Mouse (Mus musculus) testis, adult 2 months (tissue): ENCODE measurements around the gene Mzt1. TPM values are rescaled to one million over a fixed set of nuclear protein-coding genes. Genes with fewer than 3 reads are reported as not detected.

Experiments
- H3K27ac ChIP-seq: fragments of 200-500 bp; 2 replicates; pipeline ENCODE4 v1.5.1; 2012; ENCODE audit warnings: low read depth, low read length; ENCODE audit not compliant: control insufficient read depth, insufficient read depth
- H3K27me3 ChIP-seq: fragments of 200-500 bp; 2 replicates; pipeline ENCODE4 v1.6.1; 2012; ENCODE audit warnings: mild to moderate bottlenecking, low read length, moderate library complexity; ENCODE audit not compliant: control insufficient read depth, insufficient read depth
- H3K36me3 ChIP-seq: fragments of 200-500 bp; 2 replicates; pipeline ENCODE4 v1.6.1; 2012; ENCODE audit warnings: mild to moderate bottlenecking, low read length; ENCODE audit not compliant: control insufficient read depth, insufficient read depth
- H3K4me1 ChIP-seq: fragments of 200-500 bp; 2 replicates; pipeline ENCODE4 v1.6.1; 2012; ENCODE audit warnings: low read length; ENCODE audit not compliant: control insufficient read depth, insufficient read depth
- H3K4me3 ChIP-seq: fragments of 200-500 bp; 2 replicates; pipeline ENCODE4 v1.5.1; 2012; ENCODE audit warnings: low read depth, mild to moderate bottlenecking, low read length, moderate library complexity, mixed read lengths; ENCODE audit not compliant: control insufficient read depth
- CTCF ChIP-seq: fragments of 200-500 bp; IDR thresholded peaks from 2 replicates; pipeline ENCODE4 v1.5.1; 2012; ENCODE audit warnings: low read depth, mild to moderate bottlenecking, inconsistent platforms, low read length, moderate library complexity; ENCODE audit not compliant: control insufficient read depth, insufficient read depth, insufficient replicate concordance
- POLR2A ChIP-seq: fragments of 200-500 bp; IDR thresholded peaks from 2 replicates; pipeline ENCODE4 v1.6.1; 2012; ENCODE audit warnings: low read depth, mild to moderate bottlenecking, inconsistent platforms, low read length, moderate library complexity; ENCODE audit not compliant: control insufficient read depth
- polyA plus RNA-seq: library from polyadenylated mRNA; depleted of rRNA; stranded (reverse); fragments of >200 nt; gene quantifications from 2 replicates; pipeline ENCODE4 v1.2.3, GENCODE M21; 2012; rRNA removed

Mzt1 gene
- polyA plus RNA-seq = 5.8 and 9.7 TPM in 2 replicates

DNA sequence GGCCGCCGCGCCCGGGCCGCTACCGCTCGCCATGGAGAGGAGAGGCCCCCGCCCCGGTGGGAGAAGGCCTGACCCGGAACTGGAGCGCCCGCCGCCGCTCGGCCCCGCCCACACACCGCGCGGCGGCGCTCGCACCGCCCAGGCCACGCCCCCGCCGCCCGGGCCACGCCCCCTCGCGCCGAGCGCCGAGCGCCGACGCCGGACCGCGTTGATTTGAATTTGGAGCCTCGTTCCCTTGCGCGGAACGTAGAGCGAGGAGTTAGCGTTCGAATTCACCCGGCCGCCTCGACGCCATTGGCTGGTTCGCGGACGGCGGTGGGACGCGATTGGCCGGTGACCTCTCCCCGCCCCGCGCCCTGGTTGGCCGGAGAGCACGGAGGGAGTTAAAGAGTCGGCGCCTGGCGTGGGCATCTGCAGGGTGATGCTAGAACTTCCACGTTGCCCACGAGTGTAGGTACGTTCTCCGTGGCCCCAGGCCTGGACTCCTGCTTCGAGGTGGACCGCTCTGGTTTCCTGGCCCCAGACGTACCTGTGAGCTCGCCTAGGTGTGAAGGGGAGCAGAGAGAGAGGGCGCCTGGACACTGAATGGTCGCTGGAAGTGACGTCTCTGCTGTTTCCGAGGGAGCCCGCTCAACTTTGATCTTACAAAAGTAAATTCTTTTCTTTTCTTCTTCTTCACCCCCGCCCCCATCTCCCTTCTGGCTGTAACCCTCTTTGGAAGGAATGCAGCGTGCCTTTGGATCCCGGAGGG, at the start of gene Mzt1, which contains the start of gene Bora:
Mzt1 (minus strand) TSS at position 104 of the 751 bp plus-strand sequence.
Bora (plus strand) TSS at position 192 of the 751 bp plus-strand sequence.
- Histone ChIP-seq H3K27ac (peak within 1 kb of the TSS; percentile 91), H3K4me3 (peak within 1 kb of the TSS; percentile 95), H3K27me3 (no peaks in the 10 kb centered on the region), H3K36me3 (no peaks in the 10 kb centered on the region; the same call in 1 of the 2 replicates), H3K4me1 (peaks cover 5% of the 10 kb centered on the region)
- TF ChIP-seq CTCF = 0 out of 2 replicates have a peak, but pooled peaks have one; percentile 8
- TF ChIP-seq POLR2A = peak; percentile 55

DNA sequence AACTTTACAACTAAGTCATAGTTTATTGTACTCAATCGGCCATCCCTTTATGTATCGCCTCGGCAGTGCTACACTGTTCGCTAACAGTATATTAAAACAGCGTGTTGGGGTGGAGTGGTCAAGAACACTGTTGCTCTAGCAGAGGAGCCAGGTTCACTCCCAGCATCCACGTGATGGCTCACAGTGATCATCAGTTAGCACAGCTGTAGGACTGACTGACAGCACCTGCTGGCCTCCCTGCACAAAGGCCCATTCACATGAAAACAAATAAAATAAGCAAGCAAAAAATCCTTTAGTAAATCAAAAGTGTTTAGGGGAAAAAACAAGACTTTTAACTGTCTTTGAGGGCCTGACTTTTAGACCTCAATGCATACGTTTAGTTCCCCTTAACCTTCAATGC, 43.0 kb upstream of the Mzt1 start:
- Histone ChIP-seq H3K36me3 (no peaks in the 10 kb centered on the region), H3K4me3 (peak overlapping the region; percentile 35), H3K27ac (no peak overlapping the region), H3K4me1 (no peaks in the 10 kb centered on the region), H3K27me3 (no peaks in the 10 kb centered on the region)
- TF ChIP-seq POLR2A = no peak
- no peak for TF ChIP-seq CTCF

DNA sequence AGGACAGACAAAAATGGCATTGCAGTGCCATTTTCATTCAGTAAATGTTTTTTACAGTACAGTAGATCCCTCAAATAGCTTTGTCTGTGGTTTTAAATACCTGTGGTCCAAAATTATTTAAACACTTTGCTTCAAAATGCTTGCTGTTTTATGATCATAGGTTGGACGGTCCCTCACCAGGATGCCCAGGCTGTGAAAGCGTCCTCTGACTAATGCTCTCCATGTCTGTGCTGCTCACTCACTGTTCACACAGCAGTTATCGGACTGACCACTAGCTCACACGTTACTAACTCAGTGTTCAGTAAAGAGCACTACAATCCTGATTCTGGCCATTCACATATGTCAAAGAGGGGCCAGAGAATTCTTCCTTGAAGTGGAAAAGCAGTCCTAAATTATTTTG, 25.2 kb upstream of the Mzt1 start:
- Histone ChIP-seq H3K36me3 (peaks cover 2% of the 10 kb centered on the region; the same call in 1 of the 2 replicates), H3K27me3 (no peaks in the 10 kb centered on the region), H3K27ac (no peak overlapping the region), H3K4me3 (no peak overlapping the region), H3K4me1 (no peaks in the 10 kb centered on the region; the same call in 1 of the 2 replicates)
- TF ChIP-seq POLR2A = no peak

DNA sequence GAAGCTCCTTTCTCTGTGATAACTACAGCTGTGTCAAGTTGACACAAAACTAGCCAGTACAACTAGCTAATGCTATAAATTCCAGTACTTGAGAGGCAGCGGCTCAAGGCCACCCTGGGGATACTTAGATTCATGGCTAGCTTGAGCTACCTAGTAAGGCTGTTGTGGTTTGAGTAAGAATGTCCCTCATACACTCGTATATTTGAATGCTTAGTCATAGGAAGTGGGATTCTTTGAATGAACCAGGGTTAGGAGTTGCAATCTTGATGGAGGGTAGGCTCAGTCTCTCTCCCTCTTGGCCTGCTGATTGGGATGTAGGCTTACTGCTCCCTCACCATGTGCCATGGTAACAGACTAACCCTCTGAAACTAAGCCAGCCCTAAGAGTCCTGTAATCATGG, 17.2 kb upstream of the Mzt1 start:
- no peak overlapping the region for H3K27ac ChIP-seq
- H3K36me3 ChIP-seq = no peaks in the 10 kb centered on the region; the same call in 1 of the 2 replicates
- H3K27me3 ChIP-seq = no peaks in the 10 kb centered on the region
- H3K4me3 ChIP-seq = no peak overlapping the region
- TF ChIP-seq POLR2A (no peak), CTCF (no peak)
- no peaks in the 10 kb centered on the region; the same call in 1 of the 2 replicates for H3K4me1 ChIP-seq

DNA sequence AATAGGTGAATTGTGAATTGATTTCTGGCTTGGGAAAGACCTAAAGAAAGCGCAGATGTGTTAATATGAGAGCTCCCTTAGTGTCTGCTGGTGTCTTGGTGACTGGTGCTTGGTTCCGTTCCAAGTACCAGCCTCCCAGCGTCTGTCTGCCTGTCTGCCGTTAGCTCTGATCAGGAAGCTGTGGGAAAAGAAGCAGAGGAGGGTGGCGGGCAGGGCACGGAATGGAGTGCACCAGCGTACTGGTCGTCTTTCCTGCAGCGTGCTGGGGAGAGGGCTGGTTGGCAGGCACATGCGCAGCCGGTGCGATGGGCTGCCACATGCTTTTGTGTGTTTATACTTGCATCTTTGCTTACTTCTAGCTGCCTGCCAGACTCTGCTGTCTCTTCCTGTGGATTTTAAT, 14.7 kb upstream of the Mzt1 start:
- no peak for TF ChIP-seq POLR2A
- TF ChIP-seq CTCF = no peak
- no peak overlapping the region for H3K27ac ChIP-seq

DNA sequence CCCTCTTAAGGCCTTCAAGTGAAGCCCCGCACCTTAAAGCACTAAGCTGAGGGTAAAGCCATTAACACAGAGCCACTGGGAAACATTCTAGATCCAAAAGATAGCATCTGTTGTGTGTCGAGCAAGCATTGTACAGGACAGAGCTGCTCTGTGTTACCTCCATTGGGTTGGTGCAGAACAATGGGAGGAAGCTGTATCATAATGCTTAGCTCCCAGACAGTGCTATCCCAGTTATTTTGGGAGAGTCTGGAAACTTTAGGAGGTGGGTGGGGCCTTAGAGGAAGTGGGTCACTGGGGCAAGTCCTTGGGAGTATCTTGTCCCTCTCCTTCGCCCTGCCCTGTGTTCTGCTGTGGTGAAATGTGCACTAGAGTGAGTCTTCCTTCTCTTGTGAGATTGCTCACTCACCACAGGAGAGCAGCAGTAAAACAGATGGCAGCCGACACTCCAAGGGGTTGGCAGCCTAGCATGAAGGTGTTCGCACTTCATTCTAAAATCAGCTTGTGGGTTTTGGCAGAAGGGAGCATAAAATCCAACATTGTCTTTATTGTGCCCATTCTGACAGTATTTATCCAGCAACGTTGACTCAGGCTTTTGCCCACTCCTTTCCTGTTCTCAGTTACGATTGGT, 13.1 kb upstream of the Mzt1 start:
- no peak overlapping the region for H3K27ac ChIP-seq
- no peak overlapping the region for H3K4me3 ChIP-seq
- no peak for TF ChIP-seq CTCF
- TF ChIP-seq POLR2A = no peak
- no peaks in the 10 kb centered on the region for H3K4me1 ChIP-seq
- H3K27me3 ChIP-seq = no peaks in the 10 kb centered on the region
- H3K36me3 ChIP-seq = no peaks in the 10 kb centered on the region; the same call in 1 of the 2 replicates

More for the DNA sequence above, 14.7 kb upstream of the Mzt1 start:
- Histone ChIP-seq H3K27me3 (no peaks in the 10 kb centered on the region), H3K36me3 (no peaks in the 10 kb centered on the region; the same call in 1 of the 2 replicates), H3K4me1 (no peaks in the 10 kb centered on the region), H3K4me3 (no peak overlapping the region)

DNA sequence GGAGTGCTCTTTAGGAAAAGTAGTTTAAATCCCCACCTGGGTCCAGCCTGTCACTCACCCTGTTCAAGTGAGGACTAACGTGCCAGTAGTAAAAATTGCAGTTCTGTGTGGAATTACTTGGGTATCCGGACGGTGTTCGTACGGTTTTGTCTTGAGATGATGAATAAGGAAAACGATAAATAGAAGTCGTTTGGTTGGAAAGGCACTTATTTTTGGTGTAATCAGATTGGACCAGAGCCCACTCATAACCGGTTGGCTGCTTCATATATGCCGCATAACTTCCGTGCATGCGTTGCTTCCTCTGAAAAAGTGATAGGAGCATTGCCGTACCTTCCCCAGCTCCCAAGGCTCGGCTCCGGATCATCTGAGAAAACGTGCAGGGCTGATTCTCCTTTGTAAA, 848 bp upstream of the Mzt1 start:
- H3K27ac ChIP-seq = peak overlapping the region; percentile 63; the same call in 1 of the 2 replicates
- H3K27me3 ChIP-seq = no peaks in the 10 kb centered on the region

More for the DNA sequence above, 848 bp upstream of the Mzt1 start:
- Histone ChIP-seq H3K4me3 (peak overlapping the region; percentile 95), H3K36me3 (no peaks in the 10 kb centered on the region; the same call in 1 of the 2 replicates), H3K4me1 (peaks cover 5% of the 10 kb centered on the region)
- no peak for TF ChIP-seq POLR2A
- no peak for TF ChIP-seq CTCF
